Mouse (Mus musculus): ENCODE measurements around the gene BC051019.

DNA sequence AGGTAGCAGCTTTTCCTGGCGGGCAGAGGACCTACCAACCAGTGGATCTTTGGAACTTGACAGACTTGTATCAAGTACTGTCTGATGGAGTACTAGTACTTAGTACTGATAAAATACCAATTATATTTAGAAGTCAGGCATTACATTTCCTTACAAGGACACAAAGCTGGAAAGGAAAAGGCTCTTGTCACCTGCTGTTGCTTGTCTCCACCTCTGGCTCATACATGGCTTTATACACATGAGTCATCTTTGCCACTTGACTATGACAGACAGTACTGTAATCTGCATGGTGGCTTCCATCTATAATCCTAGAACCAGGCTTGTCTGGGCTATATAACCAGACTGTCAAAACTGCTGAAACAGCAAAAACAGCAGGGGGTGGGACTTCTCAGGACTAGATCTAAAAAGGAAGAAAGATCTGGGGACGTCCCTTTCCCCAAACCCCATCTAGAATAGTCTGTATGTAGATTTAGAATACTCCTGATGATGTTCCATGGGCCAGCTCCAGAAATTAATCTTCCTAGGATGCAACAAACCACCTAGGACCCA, 10.1 kb downstream of the BC051019 start:
- TF ChIP-seq CTCF (IDR thresholded peaks at IDR 0.05; ENCODE audit: low read depth) (no peak), EP300 (IDR thresholded peaks at IDR 0.05; ENCODE audit: low read depth) (no peak)
